Comparison of ENCODE assay signal across 25 mouse cellular contexts in the genomic region with DNA sequence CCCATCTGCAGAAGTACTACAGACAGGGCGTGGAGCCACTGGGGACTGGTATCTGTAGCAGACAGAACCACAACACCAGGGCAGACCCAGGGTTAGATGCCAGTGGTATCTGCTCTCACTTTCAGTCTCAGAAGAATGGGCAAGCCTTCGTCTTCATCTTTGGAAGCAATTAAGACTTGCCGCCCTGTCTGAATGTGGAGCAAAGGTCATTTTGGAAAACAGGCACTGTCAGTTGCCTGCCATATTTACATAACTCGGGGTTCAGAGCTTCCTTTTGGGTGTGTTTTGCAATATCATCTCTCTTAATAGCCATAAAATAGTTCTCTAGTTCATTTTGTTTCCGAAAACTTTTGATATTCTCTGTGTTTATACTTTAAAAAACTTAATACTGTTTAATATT.
"Had no signal": no experiment of that assay in that cellular context is flagged by ENCODE, and none has a peak within 500 bp of the region (broad histone marks: within the 10 kb centered on the region; RNA-seq: fewer than 3 reads in every experiment).

No protein-coding gene starts in this region.

- H3K27ac ChIP-seq: gastrocnemius, adult 2 months; heart, adult 2 months; heart, embryonic 13.5 days; heart, embryonic 15.5 days; hindbrain, embryonic 10.5 days; hindbrain, embryonic 12.5 days; hindbrain, embryonic 14.5 days; limb, embryonic 13.5 days; limb, embryonic 15.5 days; liver, embryonic 14.5 days had no signal

- H3K27me3 ChIP-seq: hindbrain, embryonic 12.5 days; limb, embryonic 13.5 days; limb, embryonic 15.5 days had no signal

- H3K4me1 ChIP-seq: heart, embryonic 13.5 days; heart, embryonic 15.5 days; hindbrain, embryonic 12.5 days; limb, embryonic 13.5 days had no signal

- H3K9me3 ChIP-seq: heart, embryonic 13.5 days; heart, embryonic 15.5 days; hindbrain, embryonic 10.5 days; hindbrain, embryonic 12.5 days; limb, embryonic 13.5 days; limb, embryonic 15.5 days had no signal

- H3K4me2 ChIP-seq: heart, embryonic 11.5 days; heart, embryonic 13.5 days; heart, embryonic 15.5 days; hindbrain, embryonic 12.5 days; hindbrain, embryonic 14.5 days; limb, embryonic 13.5 days; limb, embryonic 15.5 days; liver, embryonic 11.5 days had no signal

- H3K4me3 ChIP-seq: gastrocnemius, adult 2 months; heart, adult 2 months; heart, embryonic 13.5 days; heart, embryonic 15.5 days; hindbrain, embryonic 10.5 days; hindbrain, embryonic 12.5 days; limb, embryonic 13.5 days; limb, embryonic 15.5 days had no signal

- ATAC-seq: hindbrain, embryonic 16.5 days; inflammation-experienced regulatory T-cells, adult 6 months had no signal

- DNase-seq: gastrocnemius, adult 2 months; gastrocnemius, postnatal 10 days; gastrocnemius, postnatal 25 days; heart, adult 2 months; heart, postnatal 4 days; kidney, adult 11 months; kidney, adult 8-10 months; kidney, postnatal 10 days; kidney, postnatal 25 days; kidney, postnatal 4 days; layer of hippocampus, adult 9-11 months; layer of hippocampus, postnatal 36 days; left cerebral cortex, postnatal 4 days had no signal

- H3K9ac ChIP-seq: heart, embryonic 13.5 days; heart, embryonic 15.5 days; hindbrain, embryonic 12.5 days; hindbrain, embryonic 14.5 days; limb, embryonic 13.5 days; limb, embryonic 15.5 days; liver, embryonic 14.5 days had no signal

- H3K36me3 ChIP-seq: heart, embryonic 13.5 days; heart, embryonic 15.5 days; hindbrain, embryonic 10.5 days; hindbrain, embryonic 12.5 days; limb, embryonic 13.5 days; limb, embryonic 15.5 days had no signal
